Mouse (Mus musculus) hindbrain, embryonic 16.5 days (tissue): ENCODE data around the gene Rxra. TPM values are rescaled to one million over a fixed set of nuclear protein-coding genes. Genes with fewer than 3 reads are reported as not detected.

Experiments used
- ATAC-seq: fragments of 200-750 bp; cut with Nextera tagmentation; 2 replicates; pipeline ENCODE4 v1.8.0; 2017; ENCODE audit warnings: moderate TSS enrichment, moderate library complexity
- H3K27ac ChIP-seq: fragments of 300-500 bp; sonication (generic); 2 replicates; pipeline ENCODE4 v1.5.1; 2014; ENCODE audit warnings: low read depth, mild to moderate bottlenecking, control low read depth, low read length, moderate library complexity
- H3K27me3 ChIP-seq: fragments of 300-500 bp; sonication (generic); replicated peaks from 2 replicates; pipeline ENCODE4 v1.6.1; 2014; ENCODE audit warnings: low read length; ENCODE audit not compliant: control insufficient read depth, insufficient read depth
- H3K36me3 ChIP-seq: fragments of 300-500 bp; sonication (generic); 2 replicates; pipeline ENCODE4 v1.6.1; 2014; ENCODE audit warnings: mild to moderate bottlenecking, low read length, moderate library complexity, mixed read lengths; ENCODE audit not compliant: control insufficient read depth, insufficient read depth
- H3K4me1 ChIP-seq: fragments of 300-500 bp; sonication (generic); 2 replicates; pipeline ENCODE4 v1.6.1; 2014; ENCODE audit warnings: low read depth, low read length; ENCODE audit not compliant: control insufficient read depth, insufficient read depth
- H3K4me2 ChIP-seq: fragments of 300-500 bp; sonication (generic); 2 replicates; pipeline ENCODE4 v1.6.1; 2014; ENCODE audit warnings: mild to moderate bottlenecking, low read length, control low read depth, moderate library complexity
- H3K4me3 ChIP-seq: fragments of 300-500 bp; sonication (generic); 2 replicates; pipeline ENCODE4 v1.5.1; 2014; ENCODE audit warnings: mild to moderate bottlenecking, low read length, control low read depth, moderate library complexity
- H3K9ac ChIP-seq: fragments of 300-500 bp; sonication (generic); 2 replicates; pipeline ENCODE4 v1.6.1; 2014; ENCODE audit warnings: low read depth, mild to moderate bottlenecking, control low read depth, low read length, moderate library complexity
- H3K9me3 ChIP-seq: fragments of 300-500 bp; sonication (generic); 2 replicates; pipeline ENCODE4 v1.6.1; 2014; ENCODE audit warnings: mild to moderate bottlenecking, low read length, moderate library complexity; ENCODE audit not compliant: control insufficient read depth
- WGBS: fragments of 180-500 bp; shearing (Covaris S2); extraction: QIAGEN DNeasy Blood & Tissue Kit; methylation state at CpG from one replicate; pipeline ENCODE4 v1.1.7; 2014; 5-methylcytosine and 5-hydroxymethylcytosine counted together
- polyA plus RNA-seq: library from polyadenylated mRNA; unstranded; fragments of >200 nt; fragmentation: Nextera tagmentation; extraction: Ambion mirVana; gene quantifications from 2 replicates; pipeline ENCODE4 v1.2.1, GENCODE M21; 2015

Gene Rxra
- polyA plus RNA-seq, 1 experiment from 2014 or later, result 3.4 TPM

- Histone ChIP-seq H3K4me1 (no peaks in the 10 kb centered on the region), H3K36me3 (no peaks in the 10 kb centered on the region), H3K4me2 (no peak overlapping the region), H3K9ac (no peak overlapping the region), H3K27ac (no peak overlapping the region), H3K27me3 (no peaks in the 10 kb centered on the region), H3K9me3 (no peaks in the 10 kb centered on the region), H3K4me3 (no peak overlapping the region)
- no peak for ATAC-seq
- WGBS, result 77% methylated on average over 7 of the region's 7 CpGs
Observed at GRCm38 (mm10) chr2:27780162-27780561, 103.9 kb downstream of the Rxra start.

- H3K4me1 ChIP-seq, result no peaks in the 10 kb centered on the region
- no peak overlapping the region for H3K4me2 ChIP-seq
- no peaks in the 10 kb centered on the region for H3K36me3 ChIP-seq
- no peaks in the 10 kb centered on the region for H3K27me3 ChIP-seq
- H3K4me3 ChIP-seq, result no peak overlapping the region
- no peak overlapping the region for H3K9ac ChIP-seq
- no peak overlapping the region for H3K27ac ChIP-seq
- 93% methylated on average over 8 of the region's 8 CpGs for WGBS
- H3K9me3 ChIP-seq, result no peaks in the 10 kb centered on the region
- ATAC-seq, result no peak
Observed at GRCm38 (mm10) chr2:27785363-27785762, 109.1 kb downstream of the Rxra start.

DNA sequence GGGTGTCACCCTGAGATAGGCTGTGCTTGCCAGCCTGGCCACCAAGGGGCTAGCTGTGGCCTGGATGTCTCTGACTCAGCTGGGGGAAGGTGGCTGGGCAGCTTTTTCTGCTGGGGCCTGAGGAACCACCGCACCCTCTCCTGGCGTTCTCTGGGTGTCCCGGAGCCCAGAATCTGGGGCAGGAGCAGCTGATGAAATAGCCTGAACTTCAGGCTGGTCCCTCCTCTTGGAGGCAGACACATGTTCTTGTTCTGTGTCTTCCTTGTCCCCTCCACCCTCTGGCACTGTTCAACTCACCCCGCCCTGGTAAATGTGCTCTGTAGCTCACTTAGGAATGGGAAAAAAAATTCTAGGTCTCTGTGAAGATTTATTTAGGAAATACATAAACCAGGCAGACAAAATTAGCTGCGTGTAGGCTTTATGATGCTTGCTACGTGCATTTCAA is 109.8 kb downstream of the Rxra start:
- H3K9ac ChIP-seq, result no peak overlapping the region
- H3K4me3 ChIP-seq, result no peak overlapping the region
- 81% methylated on average over 6 of the region's 6 CpGs for WGBS
- H3K27ac ChIP-seq, result no peak overlapping the region
- H3K36me3 ChIP-seq, result no peaks in the 10 kb centered on the region
- H3K4me2 ChIP-seq, result no peak overlapping the region
- no peaks in the 10 kb centered on the region for H3K9me3 ChIP-seq
- no peak for ATAC-seq
- H3K4me1 ChIP-seq, result no peaks in the 10 kb centered on the region
- H3K27me3 ChIP-seq, result no peaks in the 10 kb centered on the region

GRCm38 (mm10) chr2:27791571-27791970 is 115.3 kb downstream of the Rxra start:
- H3K9ac ChIP-seq, result no peak overlapping the region
- H3K36me3 ChIP-seq, result no peaks in the 10 kb centered on the region
- H3K27ac ChIP-seq, result no peak overlapping the region
- WGBS, result 88% methylated on average over 4 of the region's 4 CpGs
- H3K4me1 ChIP-seq, result no peaks in the 10 kb centered on the region
- no peak for ATAC-seq
- no peak overlapping the region for H3K4me3 ChIP-seq
- no peaks in the 10 kb centered on the region for H3K9me3 ChIP-seq
- no peaks in the 10 kb centered on the region for H3K27me3 ChIP-seq
- no peak overlapping the region for H3K4me2 ChIP-seq

GRCm38 (mm10) chr2:27799018-27799417 is 122.8 kb downstream of the Rxra start:
- H3K9me3 ChIP-seq, result no peaks in the 10 kb centered on the region
- no peaks in the 10 kb centered on the region for H3K27me3 ChIP-seq
- no peak overlapping the region for H3K27ac ChIP-seq
- WGBS, result 72% methylated on average over 4 of the region's 4 CpGs
- no peak overlapping the region for H3K9ac ChIP-seq
- ATAC-seq, result no peak
- no peaks in the 10 kb centered on the region for H3K36me3 ChIP-seq
- no peaks in the 10 kb centered on the region for H3K4me1 ChIP-seq
- H3K4me2 ChIP-seq, result no peak overlapping the region
- no peak overlapping the region for H3K4me3 ChIP-seq

DNA sequence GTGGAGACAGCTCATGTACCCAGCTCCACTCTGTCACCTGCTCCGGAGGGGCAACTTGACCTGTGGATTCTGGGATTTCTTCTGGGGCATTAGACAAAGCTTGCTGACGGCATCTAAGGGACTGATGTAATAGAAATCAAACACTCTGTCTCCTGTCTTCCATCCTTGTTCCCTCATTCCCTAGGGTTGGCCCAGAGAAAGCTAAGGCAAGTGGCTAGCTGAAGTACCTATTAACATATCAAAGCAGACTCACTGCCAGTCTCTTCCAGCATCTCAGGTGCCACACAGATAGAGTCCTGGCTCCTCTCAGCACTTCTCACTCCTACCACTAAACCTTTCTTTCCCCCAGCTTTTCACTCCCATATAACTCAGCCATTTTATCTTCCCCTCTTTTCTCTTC is 124.8 kb downstream of the Rxra start:
- Histone ChIP-seq H3K27me3 (no peaks in the 10 kb centered on the region), H3K4me2 (no peak overlapping the region), H3K27ac (no peak overlapping the region), H3K9me3 (no peaks in the 10 kb centered on the region), H3K4me1 (no peaks in the 10 kb centered on the region), H3K36me3 (no peaks in the 10 kb centered on the region), H3K9ac (no peak overlapping the region), H3K4me3 (no peak overlapping the region)
- 72% methylated on average over 2 of the region's 2 CpGs for WGBS
- no peak for ATAC-seq

DNA sequence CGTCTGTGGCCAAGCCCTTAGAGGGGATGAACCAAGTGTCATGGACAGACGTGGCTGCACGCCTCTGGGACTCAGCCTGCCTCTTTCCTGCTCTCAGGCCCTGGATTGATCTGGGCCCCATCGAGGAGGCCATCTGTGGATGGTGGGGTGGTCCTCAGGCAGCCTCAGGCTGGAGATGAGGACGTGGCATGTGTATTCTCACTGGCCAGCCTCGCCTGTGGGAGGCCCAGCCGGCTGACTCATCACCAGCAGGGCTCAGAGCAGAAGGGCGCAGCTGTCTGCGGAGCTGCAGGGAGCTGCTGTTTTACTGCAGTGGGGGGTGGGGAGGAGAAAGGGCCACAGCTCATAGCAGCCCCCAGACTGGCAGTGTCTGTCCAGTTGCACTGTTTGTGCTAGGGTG is 126.3 kb downstream of the Rxra start:
- H3K27ac ChIP-seq, result no peak overlapping the region
- no peak overlapping the region for H3K9ac ChIP-seq
- 38% methylated on average over 9 of the region's 9 CpGs for WGBS
- H3K27me3 ChIP-seq, result no peaks in the 10 kb centered on the region
- H3K36me3 ChIP-seq, result no peaks in the 10 kb centered on the region
- no peak overlapping the region for H3K4me2 ChIP-seq
- no peak overlapping the region for H3K4me3 ChIP-seq
- no peaks in the 10 kb centered on the region for H3K9me3 ChIP-seq
- H3K4me1 ChIP-seq, result no peaks in the 10 kb centered on the region
- ATAC-seq, result no peak

DNA sequence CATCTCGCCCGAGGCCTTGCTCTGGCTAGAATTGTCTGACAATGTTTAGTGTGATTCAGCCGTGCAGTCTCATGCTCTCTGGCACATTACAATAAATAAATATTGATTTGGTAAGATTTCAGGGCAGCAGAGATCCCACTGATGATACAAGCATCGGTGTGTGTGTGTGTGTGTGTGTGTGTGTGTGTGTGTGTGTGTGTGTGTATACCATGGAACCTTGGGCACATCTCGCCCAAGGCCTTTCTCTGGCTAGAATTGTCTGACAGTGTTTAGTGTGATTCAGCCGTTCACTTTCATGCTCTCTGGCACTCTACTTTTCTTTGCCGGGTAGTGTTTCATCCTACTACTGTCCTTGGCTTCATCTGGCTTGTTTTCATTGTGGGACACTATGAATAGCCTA is 130.5 kb downstream of the Rxra start:
- Histone ChIP-seq H3K27me3 (no peaks in the 10 kb centered on the region), H3K4me3 (no peak overlapping the region), H3K4me2 (no peak overlapping the region), H3K4me1 (no peaks in the 10 kb centered on the region), H3K9me3 (no peaks in the 10 kb centered on the region; the same call in 1 of the 2 replicates), H3K36me3 (no peaks in the 10 kb centered on the region), H3K27ac (no peak overlapping the region), H3K9ac (no peak overlapping the region)
- WGBS, result 92% methylated on average over 7 of the region's 7 CpGs
- no peak for ATAC-seq

GRCm38 (mm10) chr2:27807684-27808083 is 131.4 kb downstream of the Rxra start:
- Histone ChIP-seq H3K27me3 (no peaks in the 10 kb centered on the region), H3K9ac (no peak overlapping the region), H3K9me3 (no peaks in the 10 kb centered on the region; the same call in 1 of the 2 replicates), H3K27ac (no peak overlapping the region), H3K4me2 (no peak overlapping the region), H3K4me1 (no peaks in the 10 kb centered on the region), H3K36me3 (no peaks in the 10 kb centered on the region), H3K4me3 (no peak overlapping the region)
- 88% methylated on average over 3 of the region's 3 CpGs for WGBS
- ATAC-seq, result no peak

GRCm38 (mm10) chr2:27809897-27810296 is 133.7 kb downstream of the Rxra start:
- WGBS, result 93% methylated on average over 4 of the region's 4 CpGs
- ATAC-seq, result no peak

More at GRCm38 (mm10) chr2:27809897-27810296, 133.7 kb downstream of the Rxra start:
- H3K4me3 ChIP-seq, result no peak overlapping the region
- no peak overlapping the region for H3K4me2 ChIP-seq
- H3K9ac ChIP-seq, result no peak overlapping the region
- no peaks in the 10 kb centered on the region for H3K4me1 ChIP-seq
- H3K9me3 ChIP-seq, result no peaks in the 10 kb centered on the region; the same call in 1 of the 2 replicates
- H3K36me3 ChIP-seq, result no peaks in the 10 kb centered on the region
- H3K27me3 ChIP-seq, result no peaks in the 10 kb centered on the region
- H3K27ac ChIP-seq, result no peak overlapping the region
